Mouse (Mus musculus) embryonic facial prominence, embryonic 11.5 days (tissue): Measurements from ENCODE around the gene Hsd3b4. TPM values are rescaled to one million over a fixed set of nuclear protein-coding genes. Genes with fewer than 3 reads are reported as not detected.
"Not testable (repeated sequence)": the region's sequence is repeated elsewhere in the genome, so short reads cannot be mapped to it uniquely, and the experiment has no call there.

Source experiments
- ATAC-seq: fragments of 200-750 bp; cut with Nextera tagmentation; replicated peaks from 2 replicates; pipeline ENCODE4 v1.8.0; 2017; ENCODE audit warnings: low read depth; ENCODE audit not compliant: insufficient number of reproducible peaks, low FRiP score, low TSS enrichment
- DNase-seq: peaks from one replicate; pipeline ENCODE4 v3.0.0-alpha.2; 2015; ENCODE audit warnings: low spot score
- H3K27ac ChIP-seq: fragments of 300-500 bp; sonication (generic); replicated peaks from 2 replicates; pipeline ENCODE4 v1.5.1; 2014; ENCODE audit warnings: mild to moderate bottlenecking, low read depth, low read length, control low read depth
- H3K27me3 ChIP-seq: fragments of 300-500 bp; sonication (generic); 2 replicates; pipeline ENCODE4 v1.6.1; 2014; ENCODE audit warnings: mild to moderate bottlenecking, low read length, moderate library complexity, mixed read lengths; ENCODE audit not compliant: control insufficient read depth, insufficient read depth
- H3K36me3 ChIP-seq: fragments of 300-500 bp; sonication (generic); replicated peaks from 2 replicates; pipeline ENCODE4 v1.6.1; 2014; ENCODE audit warnings: low read depth, mild to moderate bottlenecking, low read length, moderate library complexity, mixed read lengths; ENCODE audit not compliant: control insufficient read depth, insufficient read depth
- H3K4me1 ChIP-seq: fragments of 300-500 bp; sonication (generic); 2 replicates; pipeline ENCODE4 v1.6.1; 2014; ENCODE audit warnings: low read length, mixed read lengths; ENCODE audit not compliant: control insufficient read depth, insufficient read depth
- H3K4me2 ChIP-seq: fragments of 300-500 bp; sonication (generic); 2 replicates; pipeline ENCODE4 v1.6.1; 2014; ENCODE audit warnings: low read depth, mild to moderate bottlenecking, control low read depth, low read length, moderate library complexity
- H3K4me3 ChIP-seq: fragments of 300-500 bp; sonication (generic); 2 replicates; pipeline ENCODE4 v1.5.1; 2014; ENCODE audit warnings: low read depth, low read length, control low read depth
- H3K9ac ChIP-seq: fragments of 300-500 bp; sonication (generic); replicated peaks from 2 replicates; pipeline ENCODE4 v1.6.1; 2014; ENCODE audit warnings: mild to moderate bottlenecking, control low read depth, low read length
- H3K9me3 ChIP-seq: fragments of 300-500 bp; sonication (generic); replicated peaks from 2 replicates; pipeline ENCODE4 v1.6.1; 2016; ENCODE audit warnings: mild to moderate bottlenecking, low read length, inconsistent platforms, mixed read lengths; ENCODE audit not compliant: control insufficient read depth
- WGBS: fragments of 180-500 bp; shearing (Covaris S2); extraction: QIAGEN DNeasy Blood & Tissue Kit; methylation state at CpG from one replicate; pipeline ENCODE4 v1.1.7; 2014; 5-methylcytosine and 5-hydroxymethylcytosine counted together
- polyA plus RNA-seq: library from polyadenylated mRNA; unstranded; fragments of >200 nt; fragmentation: Nextera tagmentation; extraction: Ambion mirVana; gene quantifications from 2 replicates; pipeline ENCODE4 v1.2.1, GENCODE M21; 2014

Hsd3b4 gene
- polyA plus RNA-seq, 1 experiment from 2014 or later = not detected

DNA sequence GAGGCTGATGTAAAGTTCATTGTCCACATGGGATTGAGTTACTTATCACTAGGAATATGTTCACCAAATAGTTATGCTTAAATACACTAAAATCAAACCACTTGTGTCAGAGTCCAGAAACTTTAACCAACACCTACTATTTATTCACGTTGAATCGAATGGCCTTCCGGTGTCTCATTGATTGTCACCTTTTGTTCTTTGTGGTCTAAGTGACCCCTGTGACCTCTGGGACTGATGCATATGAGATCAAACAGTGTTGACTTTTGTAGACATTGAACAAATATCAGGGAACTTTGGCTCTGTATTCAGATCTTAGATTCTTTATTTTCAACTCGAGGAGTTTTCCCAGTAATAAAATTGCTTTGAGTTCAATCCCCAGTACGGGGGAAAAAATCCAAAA lies 56.5 kb downstream of the Hsd3b4 start:
- not testable (repeated sequence) for H3K4me3 ChIP-seq, DNase-seq, H3K36me3 ChIP-seq, H3K4me2 ChIP-seq, H3K9me3 ChIP-seq, H3K27ac ChIP-seq, H3K27me3 ChIP-seq, H3K9ac ChIP-seq, H3K4me1 ChIP-seq, ATAC-seq
- WGBS = 71% methylated on average over 5 of the region's 5 CpGs

Other genes with a start within 250 kb of the Hsd3b4 start
- gene Hmgcs2, start 230.1 kb downstream of the Hsd3b4 start, polyA plus RNA-seq = 1.7 and 2.1 TPM in 2 replicates
- gene Phgdh, start 170.5 kb downstream of the Hsd3b4 start, polyA plus RNA-seq = 302 and 306 TPM in 2 replicates
- 9.7 and 9.9 TPM in 2 replicates for gene Zfp697, start 128.1 kb downstream of the Hsd3b4 start, polyA plus RNA-seq
- gene Gm4450, start 53.4 kb downstream of the Hsd3b4 start, polyA plus RNA-seq = not detected in 2 replicates
- not detected in 2 replicates for gene Gm10681, start 78.3 kb upstream of the Hsd3b4 start, polyA plus RNA-seq
- not detected in 2 replicates for gene Hsd3b5, start 119.7 kb upstream of the Hsd3b4 start, polyA plus RNA-seq
- not detected in 2 replicates for gene Hsd3b2, start 214.0 kb upstream of the Hsd3b4 start, polyA plus RNA-seq